Mouse (Mus musculus) megakaryocyte-erythroid progenitor cell, adult 5-6 weeks (primary cell): Measurements from ENCODE around the gene Mapk8ip2. TPM values are rescaled to one million over a fixed set of nuclear protein-coding genes. Genes with fewer than 3 reads are reported as not detected.

Source experiments
- ATAC-seq: replicated peaks from 2 replicates; pipeline ENCODE4 v1.8.0; 2016; ENCODE audit warnings: mild to moderate bottlenecking, inconsistent platforms; ENCODE audit not compliant: severe bottlenecking, poor library complexity, low FRiP score, low TSS enrichment
- total RNA-seq, 2 experiments: library from RNA; stranded (forward) in 1 of 2; stranded (reverse) in 1 of 2; fragments of 200-1000, 215-1000 nt in 1 of 2; fragments of >200 nt in 1 of 2; fragmentation: Nextera tagmentation in 1 of 2; gene quantifications; 2 replicates each; pipeline ENCODE4 v1.2.3; 2014 to 2017

Gene Mapk8ip2
- total RNA-seq, 2 experiments from 2014 or later: not detected

- ATAC-seq: no peak
These were observed 23.4 kb downstream of the Mapk8ip2 start, which contains the start of gene Arsa for GRCm38 (mm10) chr15:89477091-89477491. Arsa (minus strand) TSS chr15:89477425.

- no peak for ATAC-seq
These were observed 24.1 kb downstream of the Mapk8ip2 start for GRCm38 (mm10) chr15:89477806-89478205.

GRCm38 (mm10) chr15:89478622-89479021 lies 24.9 kb downstream of the Mapk8ip2 start:
- ATAC-seq: no peak

DNA sequence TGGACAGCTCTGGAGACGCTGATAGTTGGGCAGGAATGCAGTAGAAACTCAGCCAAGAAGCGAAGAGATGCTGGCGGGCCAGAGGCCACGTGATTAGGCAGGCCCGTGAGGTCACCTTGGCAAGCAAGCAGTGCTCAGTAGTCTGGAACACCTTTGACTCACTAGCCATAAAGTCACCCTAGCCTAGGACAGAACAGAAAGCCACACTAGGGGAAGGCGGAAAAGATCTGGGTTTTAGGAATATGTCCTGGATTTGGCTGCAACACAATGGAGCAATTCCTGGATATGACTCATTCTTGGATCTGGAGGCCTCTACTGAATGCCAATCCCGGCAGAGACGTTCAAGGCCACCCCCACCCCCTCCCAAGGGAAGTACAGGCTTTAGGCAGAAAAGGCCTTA lies 26.9 kb downstream of the Mapk8ip2 start:
- no peak for ATAC-seq

- ATAC-seq: no peak
These were observed 34.5 kb downstream of the Mapk8ip2 start for GRCm38 (mm10) chr15:89488182-89488581.

- no peak for ATAC-seq
These were observed 35.0 kb downstream of the Mapk8ip2 start for GRCm38 (mm10) chr15:89488611-89489117.

GRCm38 (mm10) chr15:89494970-89495369 lies 41.3 kb downstream of the Mapk8ip2 start:
- ATAC-seq: no peak

GRCm38 (mm10) chr15:89496131-89496530 lies 42.4 kb downstream of the Mapk8ip2 start:
- ATAC-seq: no peak

GRCm38 (mm10) chr15:89496841-89497240 lies 43.1 kb downstream of the Mapk8ip2 start:
- no peak for ATAC-seq

DNA sequence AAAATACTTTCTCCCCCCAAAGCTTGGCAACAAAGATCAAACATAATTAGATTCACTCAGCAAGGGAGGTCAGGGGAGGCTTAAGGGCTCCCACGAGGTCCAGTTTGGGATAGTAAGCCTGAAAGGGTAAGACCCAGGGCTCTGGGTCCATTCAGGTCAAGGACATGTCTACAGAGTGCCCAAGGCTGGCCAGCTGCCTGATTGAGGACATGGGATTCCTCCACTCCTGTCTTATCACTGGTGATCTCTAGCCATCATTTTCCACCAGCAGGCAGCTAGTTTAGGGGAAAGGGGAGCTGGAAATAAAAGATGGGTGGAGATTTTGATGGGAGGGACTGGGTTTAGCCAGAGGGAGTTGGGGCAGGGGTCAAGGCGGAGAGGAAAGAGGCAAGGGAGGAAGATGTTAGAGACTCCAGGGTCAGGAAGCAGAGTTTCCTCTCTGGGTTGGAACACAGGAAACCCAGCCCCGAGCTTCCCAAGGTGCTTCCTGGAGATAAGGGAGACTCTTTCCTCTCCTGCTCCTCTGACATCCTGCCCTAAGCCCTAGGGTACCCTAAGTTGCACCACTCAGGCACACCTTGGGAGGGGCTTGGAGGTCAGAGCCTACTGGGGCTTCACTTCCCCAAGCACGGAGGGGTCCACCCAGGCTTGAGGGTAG lies 43.8 kb downstream of the Mapk8ip2 start:
- ATAC-seq: peak; percentile 56

GRCm38 (mm10) chr15:89498049-89498960 lies 44.6 kb downstream of the Mapk8ip2 start:
- peak; percentile 43 for ATAC-seq

DNA sequence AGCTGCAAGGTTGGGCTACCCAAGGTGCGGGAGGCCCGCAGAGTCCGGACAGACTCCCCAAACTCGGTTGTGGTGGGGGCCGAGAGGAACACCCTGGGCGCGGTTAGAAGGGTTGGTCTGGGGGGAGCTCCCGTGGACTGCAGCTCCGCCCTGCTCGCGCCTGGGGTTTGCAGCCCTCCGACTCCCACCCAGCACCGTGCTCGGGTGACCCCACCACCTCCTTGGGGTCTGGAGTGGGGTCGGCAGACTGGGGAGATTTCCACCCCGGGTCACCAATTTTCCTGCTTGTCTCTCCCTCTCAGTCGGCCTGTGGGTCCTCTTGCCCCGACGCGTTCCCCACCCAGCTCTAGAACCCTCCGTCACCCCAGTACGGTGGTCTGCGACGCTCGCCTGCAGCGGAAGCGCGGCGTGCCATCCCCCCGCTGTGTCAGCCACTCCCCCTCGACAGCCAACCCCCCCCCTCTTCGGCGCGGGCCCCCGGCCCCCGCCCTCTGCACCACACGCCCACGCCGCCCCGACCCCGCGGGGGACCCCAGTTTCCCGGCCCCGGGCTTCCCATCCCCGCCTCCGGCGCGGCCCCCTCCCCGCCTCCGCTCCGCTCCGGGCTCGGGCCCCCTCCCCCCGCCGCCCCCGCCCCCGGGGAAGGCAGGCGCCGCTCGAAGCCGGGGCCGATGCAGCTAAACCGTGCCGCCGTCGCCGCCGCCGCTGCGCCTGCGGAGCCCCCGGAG lies 45.4 kb downstream of the Mapk8ip2 start, which contains the start of gene Shank3:
Shank3 (plus strand) TSS at position 663 of the 728 bp plus-strand sequence.
- ATAC-seq: peak; percentile 20; the same call in 1 of the 2 replicates

DNA sequence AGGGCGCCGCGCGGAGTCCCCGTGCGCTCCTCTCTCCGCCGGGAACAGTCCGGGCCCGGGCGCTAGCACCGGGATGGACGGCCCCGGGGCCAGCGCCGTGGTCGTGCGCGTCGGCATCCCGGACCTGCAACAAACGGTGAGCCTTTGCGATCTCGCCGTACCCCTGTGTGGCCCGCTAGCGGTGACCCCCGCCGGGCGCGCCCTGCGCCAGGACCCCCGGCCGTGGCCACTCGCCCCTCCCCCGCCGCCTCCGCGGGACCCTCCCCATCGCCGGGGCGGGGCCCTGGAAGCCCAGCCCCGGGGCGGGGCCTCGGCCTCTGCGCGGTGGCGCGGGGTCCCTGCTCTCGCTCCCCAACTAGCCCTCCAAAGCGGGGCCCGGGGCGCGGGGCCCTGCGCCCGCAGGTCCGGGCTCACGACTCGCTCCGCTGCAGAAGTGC lies 46.1 kb downstream of the Mapk8ip2 start:
- no peak for ATAC-seq

DNA sequence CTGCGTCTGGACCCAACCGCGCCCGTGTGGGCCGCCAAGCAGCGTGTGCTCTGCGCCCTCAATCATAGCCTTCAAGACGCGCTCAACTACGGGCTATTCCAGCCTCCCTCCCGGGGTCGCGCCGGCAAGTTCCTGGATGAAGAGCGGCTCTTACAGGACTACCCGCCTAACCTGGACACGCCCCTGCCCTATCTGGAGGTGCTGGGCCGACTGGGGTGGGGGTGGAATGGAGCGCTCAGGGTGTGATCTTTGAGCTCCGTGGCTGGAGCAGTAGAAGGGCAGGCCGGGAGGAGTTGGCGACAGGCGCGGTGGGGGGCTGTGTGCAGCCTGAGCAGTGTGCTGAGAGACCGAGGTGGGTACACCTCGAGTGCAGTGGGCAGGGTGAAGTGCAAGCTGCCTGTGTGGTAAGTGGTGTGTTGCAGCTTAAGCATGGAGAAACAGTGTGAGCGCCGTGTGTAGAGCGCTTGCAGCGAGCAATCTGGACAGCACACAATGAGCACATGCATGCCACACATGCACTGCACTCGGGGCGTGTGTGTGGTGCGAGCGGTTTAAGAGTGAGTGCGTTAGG lies 46.6 kb downstream of the Mapk8ip2 start:
- ATAC-seq: peak; percentile 42

DNA sequence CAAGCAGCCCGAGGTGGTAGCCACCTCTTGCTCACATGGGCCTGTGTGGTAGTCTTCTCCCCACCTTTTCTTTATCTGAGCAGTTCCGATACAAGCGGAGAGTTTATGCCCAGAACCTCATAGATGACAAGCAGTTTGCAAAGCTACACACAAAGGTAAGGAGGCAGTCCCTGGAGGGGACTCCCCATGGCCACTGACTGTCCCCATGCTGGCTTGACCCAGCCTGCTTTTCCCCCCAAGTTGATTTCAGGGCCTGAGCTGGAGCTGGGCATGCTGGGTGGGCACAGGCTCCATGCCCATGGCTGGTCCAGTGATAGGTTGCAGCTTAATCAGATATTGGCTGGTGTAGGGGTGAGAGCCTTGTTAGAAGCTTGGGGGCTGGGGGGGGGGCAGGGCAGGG lies 47.6 kb downstream of the Mapk8ip2 start:
- ATAC-seq: no peak

DNA sequence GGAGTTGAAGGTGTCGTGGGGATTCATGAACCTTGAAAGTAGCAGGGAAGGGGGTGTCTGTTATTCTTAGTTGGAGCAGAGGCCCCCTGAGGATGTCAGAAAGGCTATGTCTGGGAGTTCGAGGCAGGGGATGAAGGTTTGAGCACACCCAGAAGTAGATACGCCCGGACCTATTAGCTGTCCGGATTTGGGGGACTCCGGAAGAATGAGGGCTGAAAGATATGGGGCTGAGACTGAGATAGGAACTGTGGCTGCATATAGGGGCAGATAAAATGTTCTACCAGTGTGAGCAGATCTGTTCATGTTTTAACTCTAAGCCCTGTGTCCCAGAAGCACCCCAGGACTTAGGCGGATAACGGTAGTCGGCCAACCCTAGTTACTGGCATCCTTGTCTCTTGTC lies 51.1 kb downstream of the Mapk8ip2 start:
- ATAC-seq: peak; percentile 45

DNA sequence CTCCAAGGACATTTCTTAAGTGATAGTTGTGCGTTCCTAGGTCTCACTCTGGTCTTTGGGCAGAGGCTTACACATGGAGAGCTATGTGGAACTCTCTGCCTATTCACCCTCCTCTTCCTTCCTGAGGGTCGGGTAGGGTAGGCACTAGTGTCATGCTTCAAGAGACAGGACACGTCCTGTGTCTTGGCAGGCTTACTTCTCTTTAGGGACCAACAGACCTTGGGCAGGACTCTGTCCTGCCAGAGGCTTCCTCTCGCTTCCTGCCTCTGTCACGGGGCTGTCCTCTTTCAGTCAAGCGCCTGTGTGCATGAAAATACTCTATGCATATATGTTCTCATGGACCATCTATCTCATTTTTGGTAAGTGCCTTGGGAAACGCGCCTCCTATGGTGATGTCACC lies 54.0 kb downstream of the Mapk8ip2 start:
- no peak for ATAC-seq

DNA sequence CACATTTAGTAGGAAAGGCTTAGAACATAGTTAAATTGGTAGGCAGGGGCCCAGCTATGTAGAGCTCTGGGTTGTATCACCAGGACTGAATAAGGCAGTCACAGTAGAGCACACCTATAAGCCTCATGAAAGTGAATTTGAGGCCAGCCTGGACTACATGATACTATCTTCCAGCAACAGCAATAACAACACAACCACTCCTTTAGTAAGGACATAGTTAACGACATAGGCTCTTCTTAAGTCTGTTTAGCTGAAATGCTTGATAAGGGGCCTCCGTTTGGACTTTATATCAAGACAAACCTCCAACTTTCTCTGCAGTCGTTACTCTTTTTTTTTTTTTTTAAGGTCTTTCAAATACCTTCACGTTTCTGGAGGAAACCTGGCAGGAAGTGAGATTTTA lies 59.0 kb downstream of the Mapk8ip2 start:
- peak; percentile 91 for ATAC-seq
